Mouse (Mus musculus) liver, postnatal 0 days (tissue): ENCODE measurements around the gene Arhgef3. TPM values are rescaled to one million over a fixed set of nuclear protein-coding genes. Genes with fewer than 3 reads are reported as not detected.
A peak's percentile ranks its signal among the peaks of the same experiment; 100 is the strongest.

ENCODE experiments used
- ATAC-seq: fragments of 200-750 bp; cut with Nextera tagmentation; 2 replicates; pipeline ENCODE4 v1.8.0; 2017; ENCODE audit warnings: mild to moderate bottlenecking, moderate library complexity
- DNase-seq: peaks from one replicate; pipeline ENCODE4 v3.0.0-alpha.2; 2016
- H3K27ac ChIP-seq: fragments of 300-500 bp; sonication (generic); 2 replicates; pipeline ENCODE4 v1.5.1; 2014; ENCODE audit warnings: antibody characterized with exemption, moderate library complexity, mild to moderate bottlenecking, low read depth
- H3K27me3 ChIP-seq: fragments of 300-500 bp; sonication (generic); 2 replicates; pipeline ENCODE4 v1.6.1; 2014; ENCODE audit warnings: low read length, control low read depth, mixed read lengths; ENCODE audit not compliant: insufficient read depth
- H3K36me3 ChIP-seq: fragments of 300-500 bp; sonication (generic); replicated peaks from 2 replicates; pipeline ENCODE4 v1.6.1; 2014; ENCODE audit warnings: mild to moderate bottlenecking, control low read depth, low read length, moderate library complexity, mixed read lengths; ENCODE audit not compliant: insufficient read depth
- H3K4me1 ChIP-seq: fragments of 300-500 bp; sonication (generic); 2 replicates; pipeline ENCODE4 v1.6.1; 2014; ENCODE audit warnings: antibody characterized with exemption, mild to moderate bottlenecking, control low read depth; ENCODE audit not compliant: insufficient read depth
- H3K4me2 ChIP-seq: fragments of 300-500 bp; sonication (generic); 2 replicates; pipeline ENCODE4 v1.6.1; 2014; ENCODE audit warnings: low read depth, mild to moderate bottlenecking, low read length, moderate library complexity, mixed read lengths
- H3K4me3 ChIP-seq: fragments of 300-500 bp; sonication (generic); 2 replicates; pipeline ENCODE4 v1.5.1; 2014; ENCODE audit warnings: low read depth, low read length
- H3K9ac ChIP-seq: fragments of 300-500 bp; sonication (generic); replicated peaks from 2 replicates; pipeline ENCODE4 v1.6.1; 2014; ENCODE audit warnings: mild to moderate bottlenecking, moderate library complexity
- H3K9me3 ChIP-seq: fragments of 300-500 bp; sonication (generic); 2 replicates; pipeline ENCODE4 v1.6.1; 2016; ENCODE audit warnings: mild to moderate bottlenecking, control low read depth, low read length, mixed read lengths
- CTCF ChIP-seq: sonication (generic); IDR thresholded peaks from 2 replicates; pipeline ENCODE4 v1.5.1; 2016; ENCODE audit warnings: antibody characterized with exemption, low read depth
- EP300 ChIP-seq: IDR thresholded peaks from 2 replicates; pipeline ENCODE4 v1.6.1; 2016; ENCODE audit warnings: antibody characterized with exemption, low read depth, mild to moderate bottlenecking
- WGBS: fragments of 180-500 bp; shearing (Covaris S2); extraction: QIAGEN DNeasy Blood & Tissue Kit; methylation state at CpG from one replicate; pipeline ENCODE4 v1.1.7; 2014; ENCODE audit not compliant: insufficient replicate concordance; 5-methylcytosine and 5-hydroxymethylcytosine counted together
- polyA plus RNA-seq: library from polyadenylated mRNA; unstranded; fragments of >200 nt; fragmentation: Nextera tagmentation; extraction: Ambion mirVana; gene quantifications from 2 replicates; pipeline ENCODE4 v1.2.1, GENCODE M21; 2015

Arhgef3 gene
- polyA plus RNA-seq, 1 experiment from 2014 or later = 11.4 TPM

DNA sequence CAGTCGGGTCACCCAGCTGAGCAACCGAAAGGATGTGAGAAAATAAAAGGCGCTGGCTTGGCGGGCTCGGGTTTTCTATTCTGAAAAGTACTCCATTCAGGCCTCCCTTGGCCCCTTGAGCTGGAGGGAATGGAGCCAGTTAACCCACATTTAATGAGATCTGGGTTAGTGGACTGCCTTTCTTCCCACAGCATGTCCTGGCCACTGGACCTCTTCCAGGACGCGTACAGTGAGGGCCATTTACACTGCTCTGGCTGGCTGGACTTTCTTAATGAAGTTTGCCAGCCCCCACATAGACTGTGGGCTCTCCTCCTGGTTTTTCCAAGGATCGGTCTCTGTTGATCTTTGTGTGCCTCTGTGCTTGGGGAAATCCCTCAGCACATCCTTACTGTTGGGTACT is 52.1 kb downstream of the Arhgef3 start:
- no peaks in the 10 kb centered on the region for H3K36me3 ChIP-seq
- DNase-seq = no peak
- no peak for ATAC-seq
- peaks cover 3% of the 10 kb centered on the region; the same call in 1 of the 2 replicates for H3K4me1 ChIP-seq
- no peak overlapping the region for H3K27ac ChIP-seq
- TF ChIP-seq CTCF = no peak
- 78% methylated on average over 8 of the region's 8 CpGs for WGBS
- H3K9me3 ChIP-seq = no peaks in the 10 kb centered on the region
- H3K27me3 ChIP-seq = no peaks in the 10 kb centered on the region
- H3K4me3 ChIP-seq = no peak overlapping the region
- no peak overlapping the region for H3K4me2 ChIP-seq
- H3K9ac ChIP-seq = no peak overlapping the region

DNA sequence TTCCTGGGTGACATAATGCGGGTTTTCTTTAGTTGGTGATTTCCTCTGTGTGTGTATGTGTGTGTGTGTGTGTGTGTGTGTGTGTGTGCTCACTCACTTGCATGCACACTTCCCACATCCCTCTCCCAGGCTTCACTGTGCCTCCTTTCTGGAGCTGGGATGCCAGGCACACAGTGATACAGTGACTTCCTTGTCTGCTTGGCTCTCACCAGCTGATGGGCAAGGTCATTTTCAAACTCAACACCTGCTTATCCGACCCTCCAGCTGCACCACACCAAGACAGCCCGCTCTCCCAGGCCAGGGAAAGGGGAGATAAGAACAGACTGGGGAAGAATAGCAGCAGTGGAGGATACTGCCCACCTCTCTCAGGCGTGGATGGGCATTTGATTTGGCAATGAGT is 52.5 kb downstream of the Arhgef3 start:
- H3K4me3 ChIP-seq = no peak overlapping the region
- no peaks in the 10 kb centered on the region for H3K27me3 ChIP-seq
- WGBS = 43% methylated on average over 4 of the region's 4 CpGs
- no peak overlapping the region for H3K9ac ChIP-seq
- ATAC-seq (no peak), DNase-seq (no peak)
- H3K4me1 ChIP-seq = peaks cover 3% of the 10 kb centered on the region; the same call in 1 of the 2 replicates
- H3K9me3 ChIP-seq = no peaks in the 10 kb centered on the region
- no peaks in the 10 kb centered on the region for H3K36me3 ChIP-seq
- TF ChIP-seq CTCF = no peak
- TF ChIP-seq EP300 = no peak
- no peak overlapping the region for H3K4me2 ChIP-seq
- no peak overlapping the region for H3K27ac ChIP-seq

DNA sequence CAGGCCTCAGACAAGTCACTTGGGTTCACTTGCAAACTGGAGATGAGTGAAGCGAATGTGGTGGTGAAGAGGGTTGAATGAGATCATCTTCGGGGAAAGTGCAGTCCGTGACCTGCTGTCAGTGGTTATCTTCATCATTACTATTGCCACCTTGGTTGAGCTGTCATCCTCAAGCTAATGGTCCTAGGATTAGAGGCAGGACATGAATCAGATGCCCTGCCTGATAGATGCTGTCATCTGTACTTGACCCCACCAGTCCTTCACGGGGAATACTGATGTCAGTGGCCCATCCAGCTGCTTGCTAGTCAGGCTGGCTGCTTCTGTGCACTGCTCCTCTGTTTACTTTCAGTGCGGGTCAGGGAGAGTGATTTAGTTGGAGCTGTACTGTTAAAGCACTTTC is 53.7 kb downstream of the Arhgef3 start:
- Histone ChIP-seq H3K4me3 (no peak overlapping the region), H3K4me1 (peaks cover 3% of the 10 kb centered on the region; the same call in 1 of the 2 replicates), H3K27ac (no peak overlapping the region), H3K36me3 (no peaks in the 10 kb centered on the region), H3K9me3 (no peaks in the 10 kb centered on the region), H3K27me3 (no peaks in the 10 kb centered on the region), H3K9ac (no peak overlapping the region), H3K4me2 (no peak overlapping the region)
- TF ChIP-seq CTCF = no peak
- 69% methylated on average over 5 of the region's 5 CpGs for WGBS
- ATAC-seq (0 out of 2 replicates have a peak, but pooled peaks have one; percentile 15), DNase-seq (no peak)

DNA sequence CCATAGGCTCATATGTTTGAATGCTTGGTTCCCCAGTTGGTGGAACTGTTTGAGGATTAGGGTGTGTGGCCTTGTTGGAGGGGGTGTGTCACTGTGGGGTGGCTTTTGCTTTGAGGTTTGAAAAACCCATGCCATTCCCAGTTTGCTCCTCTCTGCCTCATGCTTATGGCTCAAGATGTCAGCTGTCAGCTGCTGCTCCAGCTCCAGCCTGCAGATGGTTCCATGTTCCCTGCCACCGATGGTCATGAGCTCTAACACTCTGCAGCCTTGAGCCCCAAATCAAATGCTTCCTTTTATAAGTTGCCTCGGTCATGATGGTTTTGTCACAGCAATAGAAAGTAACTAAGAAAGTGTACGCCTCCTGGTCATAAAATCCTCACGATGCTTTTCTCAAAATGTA is 54.6 kb downstream of the Arhgef3 start:
- TF ChIP-seq EP300 (no peak), CTCF (no peak)
- H3K27ac ChIP-seq = no peak overlapping the region
- no peaks in the 10 kb centered on the region for H3K36me3 ChIP-seq
- peaks cover 3% of the 10 kb centered on the region; the same call in 1 of the 2 replicates for H3K4me1 ChIP-seq
- no peak for DNase-seq
- no peak overlapping the region for H3K4me3 ChIP-seq
- WGBS = 82% methylated on average over 4 of the region's 4 CpGs
- no peak for ATAC-seq
- no peak overlapping the region for H3K9ac ChIP-seq
- H3K4me2 ChIP-seq = no peak overlapping the region
- H3K27me3 ChIP-seq = no peaks in the 10 kb centered on the region
- no peaks in the 10 kb centered on the region for H3K9me3 ChIP-seq

GRCm38 (mm10) chr14:27170421-27170820 is 55.7 kb downstream of the Arhgef3 start:
- WGBS = 88% methylated on average over 2 of the region's 2 CpGs
- no peak for TF ChIP-seq EP300
- no peak for TF ChIP-seq CTCF
- no peaks in the 10 kb centered on the region for H3K9me3 ChIP-seq
- H3K4me1 ChIP-seq = peaks cover 3% of the 10 kb centered on the region; the same call in 1 of the 2 replicates
- no peak overlapping the region for H3K27ac ChIP-seq
- ATAC-seq (no peak), DNase-seq (no peak)
- no peak overlapping the region for H3K4me3 ChIP-seq
- H3K9ac ChIP-seq = no peak overlapping the region
- H3K27me3 ChIP-seq = no peaks in the 10 kb centered on the region
- no peak overlapping the region for H3K4me2 ChIP-seq
- H3K36me3 ChIP-seq = no peaks in the 10 kb centered on the region

DNA sequence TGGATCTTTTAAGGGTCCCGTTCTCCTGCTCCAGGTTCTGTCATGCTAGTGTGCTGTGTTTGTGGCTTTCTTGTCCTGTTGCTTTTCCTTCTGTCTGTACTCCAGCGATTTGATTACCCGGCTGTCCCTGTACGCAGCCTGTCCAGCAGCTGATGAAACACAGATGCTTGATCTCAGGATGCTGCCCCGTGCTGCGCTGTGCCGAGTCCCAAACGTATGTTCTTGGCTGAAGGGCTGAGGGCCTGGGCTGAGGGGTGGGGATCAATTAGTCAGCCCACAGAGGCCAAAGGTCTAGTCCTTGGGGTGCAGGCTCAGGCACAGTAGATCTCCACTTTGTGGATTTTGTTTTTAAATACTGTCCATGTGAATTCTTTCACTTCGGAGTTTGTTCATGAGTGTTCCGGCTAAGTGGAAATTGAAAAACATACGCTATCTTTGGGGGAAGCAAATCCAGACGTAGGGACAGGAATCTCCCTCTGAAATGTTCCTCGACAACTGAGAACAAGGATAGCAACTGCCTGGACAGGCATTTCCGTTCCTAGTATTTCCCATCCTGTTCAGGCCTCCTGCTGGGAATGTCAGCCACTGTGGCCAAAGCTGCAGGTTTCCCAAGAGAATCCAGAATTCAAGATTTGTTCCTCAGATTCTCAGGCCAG is 56.6 kb downstream of the Arhgef3 start:
- DNase-seq (no peak), ATAC-seq (no peak)
- no peaks in the 10 kb centered on the region for H3K27me3 ChIP-seq
- no peaks in the 10 kb centered on the region for H3K36me3 ChIP-seq
- no peak overlapping the region for H3K4me2 ChIP-seq
- 67% methylated on average over 14 of the region's 14 CpGs for WGBS
- no peak overlapping the region for H3K9ac ChIP-seq
- TF ChIP-seq EP300 (no peak), CTCF (no peak)
- peaks cover 3% of the 10 kb centered on the region; the same call in 1 of the 2 replicates for H3K4me1 ChIP-seq
- peak overlapping the region; percentile 12; the same call in 1 of the 2 replicates for H3K27ac ChIP-seq
- no peak overlapping the region for H3K4me3 ChIP-seq
- no peaks in the 10 kb centered on the region for H3K9me3 ChIP-seq
